Mouse (Mus musculus) ES-Bruce4 (cell line): ENCODE results near the gene Mapre1. TPM values are rescaled to one million over a fixed set of nuclear protein-coding genes. Genes with fewer than 3 reads are reported as not detected.
"Not testable (repeated sequence)": the region's sequence is repeated elsewhere in the genome, so short reads cannot be mapped to it uniquely, and the experiment has no call there.

ENCODE experiments used
- H3K27ac ChIP-seq: 2 replicates; pipeline ENCODE4 v1.5.1; 2012; ENCODE audit warnings: low read length, inconsistent platforms; ENCODE audit not compliant: insufficient read depth
- H3K27me3 ChIP-seq: 2 replicates; pipeline ENCODE4 v1.6.1; 2012; ENCODE audit warnings: mild to moderate bottlenecking, low read length, inconsistent platforms; ENCODE audit not compliant: control insufficient read depth, poor library complexity, insufficient read depth, severe bottlenecking
- H3K36me3 ChIP-seq: 2 replicates; pipeline ENCODE4 v1.6.1; 2012; ENCODE audit warnings: inconsistent platforms, mild to moderate bottlenecking, low read length, moderate library complexity; ENCODE audit not compliant: control insufficient read depth, poor library complexity, insufficient read depth, severe bottlenecking
- H3K4me1 ChIP-seq: one replicate; pipeline ENCODE4 v1.8.1; 2011; ENCODE audit warnings: low read length; ENCODE audit not compliant: control insufficient read depth, insufficient read depth
- H3K4me3 ChIP-seq: 2 replicates; pipeline ENCODE4 v1.5.1; 2011; ENCODE audit warnings: low read depth, mild to moderate bottlenecking, low read length
- H3K9ac ChIP-seq: 2 replicates; pipeline ENCODE4 v1.6.1; 2012; ENCODE audit warnings: low read depth, mild to moderate bottlenecking, inconsistent platforms; ENCODE audit not compliant: poor library complexity, severe bottlenecking
- H3K9me3 ChIP-seq: replicated peaks from 2 replicates; pipeline ENCODE4 v1.6.1; 2012; ENCODE audit warnings: mild to moderate bottlenecking, low read length, inconsistent platforms; ENCODE audit not compliant: control insufficient read depth, poor library complexity, insufficient read depth, severe bottlenecking
- CTCF ChIP-seq: IDR thresholded peaks from one replicate; pipeline ENCODE4 v1.8.1; 2011; ENCODE audit warnings: low read depth, low read length
- EP300 ChIP-seq: IDR thresholded peaks from 2 replicates; pipeline ENCODE4 v1.6.1; 2011; ENCODE audit warnings: low read depth, low read length; ENCODE audit not compliant: insufficient read depth
- POLR2A ChIP-seq: IDR thresholded peaks from one replicate; pipeline ENCODE4 v1.8.1; 2011; ENCODE audit warnings: low read length; ENCODE audit not compliant: insufficient read depth
- polyA plus RNA-seq: library from polyadenylated mRNA; stranded (reverse); fragments of >200 nt; gene quantifications from 2 replicates; pipeline ENCODE4 v1.2.4, GENCODE M21; 2011; ENCODE audit warnings: low read depth; ENCODE audit not compliant: missing spikeins, insufficient read depth, insufficient read length

Mapre1 gene
- polyA plus RNA-seq, 1 experiment: 190 TPM

DNA sequence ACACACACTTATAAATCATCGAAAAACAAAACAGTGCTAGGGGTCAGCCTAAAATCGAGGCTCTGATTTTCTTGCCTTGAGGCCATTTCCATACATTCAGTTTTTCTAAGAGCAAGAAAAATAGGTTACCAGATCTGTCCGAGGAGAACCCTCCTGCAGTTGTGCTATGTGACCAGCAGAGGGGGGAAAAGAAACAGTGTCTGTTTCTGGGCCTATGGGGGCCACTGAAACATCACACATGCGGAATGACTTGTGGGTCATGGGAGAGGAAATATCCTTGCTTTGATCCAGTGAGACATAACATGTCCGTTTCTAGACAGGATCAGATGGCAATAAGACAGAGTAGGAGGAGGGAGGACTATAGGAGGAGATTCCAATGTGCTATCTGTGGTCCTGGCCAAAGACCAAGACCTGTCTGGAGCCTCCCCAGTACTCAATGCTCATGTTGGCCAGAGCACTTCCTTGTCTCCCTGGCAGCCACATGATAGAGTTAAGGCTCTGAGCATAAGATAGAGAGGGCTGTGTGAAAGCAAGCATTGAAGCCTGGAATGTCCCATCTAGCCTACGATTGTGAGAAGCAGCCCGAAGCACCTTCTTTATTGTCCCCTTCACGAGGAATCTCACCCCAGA lies 30.3 kb upstream of the Mapre1 start:
- H3K4me3 ChIP-seq: no peak overlapping the region
- H3K9ac ChIP-seq: no peak overlapping the region
- no peaks in the 10 kb centered on the region for H3K27me3 ChIP-seq
- no peak overlapping the region for H3K27ac ChIP-seq
- H3K9me3 ChIP-seq: no peaks in the 10 kb centered on the region
- H3K4me1 ChIP-seq: peaks cover 2% of the 10 kb centered on the region
- TF ChIP-seq CTCF (peak; percentile 46), POLR2A (no peak)
- H3K36me3 ChIP-seq: no peaks in the 10 kb centered on the region

DNA sequence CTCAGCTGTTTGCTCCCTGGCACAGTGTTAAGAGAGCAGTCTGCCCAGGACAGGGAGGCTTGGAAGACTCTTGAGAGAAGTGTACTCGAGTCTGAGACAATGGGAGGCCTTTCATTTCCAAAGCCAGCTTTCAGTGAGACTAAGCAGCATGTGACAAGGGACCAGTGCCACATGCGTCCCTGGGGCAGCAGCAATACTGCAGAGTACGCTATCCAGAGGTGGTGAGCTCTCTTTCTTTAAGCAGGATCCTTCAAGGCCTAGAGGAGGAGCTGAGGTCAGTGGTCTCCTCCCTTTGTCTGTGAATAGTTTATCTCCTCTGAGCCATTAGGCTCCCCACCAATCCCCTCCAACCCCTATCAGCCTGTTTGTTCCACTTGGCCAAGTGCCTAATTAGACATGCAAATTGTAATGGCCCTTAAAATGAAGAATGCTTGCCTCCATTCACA lies 28.4 kb upstream of the Mapre1 start:
- Histone ChIP-seq H3K27ac (no peak overlapping the region), H3K9me3 (no peaks in the 10 kb centered on the region), H3K4me1 (peaks cover 2% of the 10 kb centered on the region), H3K4me3 (no peak overlapping the region), H3K9ac (no peak overlapping the region), H3K27me3 (no peaks in the 10 kb centered on the region), H3K36me3 (no peaks in the 10 kb centered on the region)
- no peak for TF ChIP-seq EP300
- no peak for TF ChIP-seq CTCF
- TF ChIP-seq POLR2A: no peak

DNA sequence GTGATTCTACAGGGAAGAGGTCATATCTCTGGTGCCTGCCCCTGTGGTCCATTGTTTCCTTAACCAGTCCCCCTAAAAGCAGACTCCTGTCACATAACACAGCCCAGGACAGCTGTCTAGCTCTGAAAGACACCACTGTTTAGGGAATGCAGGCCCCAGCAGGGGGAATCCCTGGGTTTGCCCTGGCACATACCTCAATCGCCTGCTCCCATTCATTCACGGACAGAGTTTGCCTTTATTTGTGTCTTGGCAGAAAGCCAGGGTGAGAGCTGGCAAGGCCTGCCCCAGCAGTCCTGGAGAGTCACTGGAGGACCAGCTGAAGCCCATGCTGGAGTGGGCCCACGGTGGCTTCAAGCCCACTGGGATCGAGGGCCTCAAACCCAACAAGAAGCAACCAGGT lies 27.8 kb upstream of the Mapre1 start:
- no peak for TF ChIP-seq POLR2A
- no peak for TF ChIP-seq CTCF
- no peak for TF ChIP-seq EP300
- no peak overlapping the region for H3K27ac ChIP-seq
- H3K27me3 ChIP-seq: no peaks in the 10 kb centered on the region
- no peaks in the 10 kb centered on the region for H3K36me3 ChIP-seq
- no peak overlapping the region for H3K4me3 ChIP-seq
- H3K9ac ChIP-seq: no peak overlapping the region
- peaks cover 2% of the 10 kb centered on the region for H3K4me1 ChIP-seq
- no peaks in the 10 kb centered on the region for H3K9me3 ChIP-seq

DNA sequence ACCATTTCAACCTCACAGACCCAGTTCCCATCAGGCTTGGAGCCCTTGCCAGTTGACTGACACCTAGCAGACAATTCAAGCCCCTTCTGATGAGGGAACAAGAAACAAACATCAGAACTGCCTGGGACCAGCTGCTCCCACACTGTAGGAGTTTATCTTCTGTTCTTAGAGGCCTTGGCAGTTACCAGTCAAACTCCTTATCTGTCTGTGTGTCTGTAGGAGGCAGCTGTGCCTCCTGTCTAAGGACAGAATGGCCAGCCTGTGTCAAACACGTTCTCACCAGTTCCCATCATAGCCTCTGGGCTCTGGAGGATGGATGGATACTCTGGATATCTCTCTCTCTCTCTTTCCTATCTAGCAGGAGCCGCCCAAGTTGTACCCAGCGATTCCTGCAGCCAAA lies 23.2 kb upstream of the Mapre1 start:
- not testable (repeated sequence) for H3K9me3 ChIP-seq, H3K27me3 ChIP-seq, H3K4me1 ChIP-seq, H3K27ac ChIP-seq, H3K36me3 ChIP-seq, H3K9ac ChIP-seq, H3K4me3 ChIP-seq

DNA sequence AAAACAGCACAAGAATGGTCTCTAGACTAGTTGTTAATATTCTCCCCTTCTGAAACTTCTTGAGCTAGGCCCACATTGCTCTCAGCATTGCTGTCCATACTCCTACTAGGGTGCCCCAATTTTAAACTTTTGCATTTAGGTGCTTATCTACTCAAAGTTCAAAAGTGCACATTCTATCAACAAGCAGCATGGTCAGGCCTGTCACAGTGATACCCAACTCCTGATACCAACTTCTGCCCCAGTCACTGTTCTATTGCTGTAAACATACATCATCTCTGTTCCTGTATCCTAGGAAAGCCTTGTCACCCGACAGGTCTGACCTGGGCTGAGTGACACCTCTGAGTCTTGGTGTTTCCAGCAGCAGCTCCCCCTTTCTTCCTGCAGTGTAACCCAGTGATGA lies 18.0 kb upstream of the Mapre1 start:
- Histone ChIP-seq H3K27me3 (no peaks in the 10 kb centered on the region), H3K36me3 (no peaks in the 10 kb centered on the region), H3K9me3 (no peaks in the 10 kb centered on the region), H3K27ac (no peak overlapping the region), H3K9ac (no peak overlapping the region), H3K4me3 (no peak overlapping the region), H3K4me1 (no peaks in the 10 kb centered on the region)
- TF ChIP-seq POLR2A (no peak), EP300 (no peak), CTCF (no peak)

DNA sequence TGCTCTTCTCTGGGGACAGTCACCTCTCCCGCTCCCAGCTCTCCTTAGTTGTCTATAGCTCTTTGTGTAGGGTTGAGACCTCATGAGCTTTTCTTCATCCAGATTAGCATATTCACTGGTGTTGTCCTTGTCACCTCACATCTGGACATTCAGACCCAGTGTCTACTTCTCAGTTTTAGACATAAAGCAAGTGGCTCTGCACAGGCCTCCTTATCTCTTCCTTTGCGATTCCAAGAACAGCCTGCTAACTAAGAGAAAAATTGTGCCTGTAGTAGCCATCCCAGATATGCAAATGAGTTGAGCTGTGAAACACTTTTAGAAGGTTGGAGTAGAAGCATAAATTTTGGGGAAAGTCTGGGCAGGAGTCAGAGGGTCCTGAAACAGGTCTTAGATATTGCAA lies 16.6 kb upstream of the Mapre1 start:
- Histone ChIP-seq H3K9ac (no peak overlapping the region), H3K36me3 (no peaks in the 10 kb centered on the region), H3K27ac (no peak overlapping the region), H3K4me3 (no peak overlapping the region), H3K4me1 (no peaks in the 10 kb centered on the region), H3K9me3 (no peaks in the 10 kb centered on the region), H3K27me3 (no peaks in the 10 kb centered on the region)
- TF ChIP-seq POLR2A: no peak
- TF ChIP-seq CTCF: no peak
- TF ChIP-seq EP300: no peak
